Mouse (Mus musculus): ENCODE data around the gene 5730596B20Rik.

Gene 5730596B20Rik

GRCm38 (mm10) chr6:52197271-52197670 is 20.0 kb downstream of the 5730596B20Rik start:
- DNase-seq (ENCODE audit: low spot score in 2 of 2) = no peak

- DNase-seq (ENCODE audit: low spot score in 2 of 2) = no peak
These were observed 22.9 kb downstream of the 5730596B20Rik start for GRCm38 (mm10) chr6:52200073-52200750.

GRCm38 (mm10) chr6:52200751-52201250 is 23.5 kb downstream of the 5730596B20Rik start:
- no peak for DNase-seq (ENCODE audit: low spot score in 2 of 2)

- DNase-seq (ENCODE audit: low spot score in 2 of 2) = no peak
These were observed 24.0 kb downstream of the 5730596B20Rik start for GRCm38 (mm10) chr6:52201269-52201668.

- no peak for DNase-seq (ENCODE audit: low spot score in 2 of 2)
These were observed 25.2 kb downstream of the 5730596B20Rik start for GRCm38 (mm10) chr6:52202362-52203120.

- DNase-seq (ENCODE audit: low spot score in 2 of 2) = no peak
These were observed 25.7 kb downstream of the 5730596B20Rik start for GRCm38 (mm10) chr6:52203121-52203370.

- DNase-seq (ENCODE audit: low spot score in 2 of 2) = no peak
These were observed 26.2 kb downstream of the 5730596B20Rik start for GRCm38 (mm10) chr6:52203371-52204049.

- no peak for DNase-seq (ENCODE audit: low spot score in 2 of 2)
These were observed 26.9 kb downstream of the 5730596B20Rik start, which contains the start of gene Hoxa5 for GRCm38 (mm10) chr6:52204050-52204752. Gene Hoxa5 (minus strand): TSS chr6:52204587.

GRCm38 (mm10) chr6:52205221-52205620 is 27.9 kb downstream of the 5730596B20Rik start:
- DNase-seq (ENCODE audit: low spot score in 2 of 2) = no peak

- no peak for DNase-seq (ENCODE audit: low spot score in 2 of 2)
These were observed 28.6 kb downstream of the 5730596B20Rik start for GRCm38 (mm10) chr6:52205638-52206621.

- DNase-seq (ENCODE audit: low spot score in 2 of 2) = no peak
These were observed 29.8 kb downstream of the 5730596B20Rik start for GRCm38 (mm10) chr6:52206882-52207683.

- DNase-seq (ENCODE audit: low spot score in 2 of 2) = no peak
These were observed 30.3 kb downstream of the 5730596B20Rik start for GRCm38 (mm10) chr6:52207684-52207976.

- DNase-seq (ENCODE audit: low spot score in 2 of 2) = no peak
These were observed 31.0 kb downstream of the 5730596B20Rik start, which contains the start of gene Hoxa6 for GRCm38 (mm10) chr6:52208072-52208867. Gene Hoxa6 (minus strand): TSS chr6:52208722.

- DNase-seq (ENCODE audit: low spot score in 2 of 2) = no peak
These were observed 31.8 kb downstream of the 5730596B20Rik start for GRCm38 (mm10) chr6:52208868-52209684.

GRCm38 (mm10) chr6:52209685-52210046 is 32.4 kb downstream of the 5730596B20Rik start:
- no peak for DNase-seq (ENCODE audit: low spot score in 2 of 2)

GRCm38 (mm10) chr6:52211170-52211935 is 34.1 kb downstream of the 5730596B20Rik start:
- DNase-seq (ENCODE audit: low spot score in 2 of 2) = peak in 1 of 2 experiments; percentile 60

- DNase-seq (ENCODE audit: low spot score in 2 of 2) = no peak
These were observed 34.7 kb downstream of the 5730596B20Rik start for GRCm38 (mm10) chr6:52211961-52212360.
